In genomic region chr12:117840705-117841104, GRCm38 (mm10) we compare ENCODE assay signal across 30 mouse cellular contexts.
"Had no signal": no experiment of that assay in that cellular context is flagged by ENCODE, and none has a peak within 500 bp of the region (broad histone marks: within the 10 kb centered on the region; RNA-seq: fewer than 3 reads in every experiment).

No protein-coding gene starts in this region.

- ATAC-seq: liver, embryonic 12.5 days; liver, postnatal 0 days; lung, postnatal 0 days; midbrain, embryonic 13.5 days; midbrain, embryonic 15.5 days; midbrain, embryonic 16.5 days had no signal

- H3K9ac ChIP-seq: limb, embryonic 12.5 days; limb, embryonic 13.5 days; limb, embryonic 15.5 days; liver, embryonic 12.5 days; liver, embryonic 13.5 days; liver, embryonic 14.5 days; liver, embryonic 15.5 days; liver, postnatal 0 days; lung, embryonic 14.5 days; lung, embryonic 15.5 days; midbrain, embryonic 12.5 days; midbrain, embryonic 13.5 days; midbrain, embryonic 15.5 days; neural tube, embryonic 12.5 days had no signal

- H3K9me3 ChIP-seq: limb, embryonic 10.5 days; limb, embryonic 12.5 days; limb, embryonic 13.5 days; limb, embryonic 15.5 days; liver, embryonic 12.5 days; liver, embryonic 13.5 days; liver, embryonic 15.5 days; lung, embryonic 15.5 days; megakaryocyte, embryonic 14.5 days; midbrain, embryonic 10.5 days; midbrain, embryonic 12.5 days; midbrain, embryonic 13.5 days; midbrain, embryonic 15.5 days; neural tube, embryonic 12.5 days had no signal

- H3K36me3 ChIP-seq: limb, embryonic 10.5 days; limb, embryonic 12.5 days; limb, embryonic 13.5 days; limb, embryonic 15.5 days; liver, embryonic 12.5 days; liver, embryonic 13.5 days; liver, embryonic 15.5 days; lung, embryonic 15.5 days; midbrain, embryonic 10.5 days; midbrain, embryonic 12.5 days; midbrain, embryonic 13.5 days; midbrain, embryonic 15.5 days; neural tube, embryonic 12.5 days had no signal

- H3K27me3 ChIP-seq: limb, embryonic 12.5 days; limb, embryonic 13.5 days; liver, embryonic 13.5 days; liver, embryonic 15.5 days; lung, embryonic 15.5 days had no signal

- H3K27ac ChIP-seq: limb, embryonic 10.5 days; limb, embryonic 12.5 days; limb, embryonic 13.5 days; limb, embryonic 15.5 days; liver, embryonic 12.5 days; liver, embryonic 13.5 days; liver, embryonic 14.5 days; liver, embryonic 15.5 days; lung, embryonic 15.5 days; macrophage; midbrain, embryonic 10.5 days; midbrain, embryonic 12.5 days; midbrain, embryonic 13.5 days; midbrain, embryonic 15.5 days; neural tube, embryonic 12.5 days had no signal

- DNase-seq: left cerebral cortex, postnatal 4 days; liver; liver, embryonic 13.5 days; liver, postnatal 0 days; lung, adult 18-20 months; lung, adult 2 months; lung, embryonic 14.5 days; lung, postnatal 10 days; lung, postnatal 14 days; lung, postnatal 36 days; lung, postnatal 4 days; midbrain, embryonic 14.5 days had no signal

- H3K4me3 ChIP-seq: limb, embryonic 10.5 days; limb, embryonic 12.5 days; limb, embryonic 13.5 days; limb, embryonic 15.5 days; liver, embryonic 12.5 days; liver, embryonic 13.5 days; liver, embryonic 15.5 days; lung, embryonic 15.5 days; megakaryocyte, embryonic 14.5 days; midbrain, embryonic 10.5 days; midbrain, embryonic 12.5 days; midbrain, embryonic 13.5 days; midbrain, embryonic 15.5 days; myocyte; neural tube, embryonic 12.5 days had no signal
